Mouse (Mus musculus): ENCODE measurements around the gene Olfr1205. TPM values are rescaled to one million over a fixed set of nuclear protein-coding genes. Genes with fewer than 3 reads are reported as not detected.

Gene Olfr1205
- not detected for total RNA-seq (2022)

GRCm38 (mm10) chr2:88829437-88829836, at the start of gene Olfr1205:
Olfr1205 (plus strand) TSS chr2:88829737.
- no peak for DNase-seq

GRCm38 (mm10) chr2:88792736-88793135, 36.8 kb upstream of the Olfr1205 start, which contains the start of gene Olfr1201:
Olfr1201 (plus strand) TSS chr2:88793036.
- no peak for DNase-seq

GRCm38 (mm10) chr2:88814196-88814595, 15.3 kb upstream of the Olfr1205 start, which contains the start of gene Olfr1202:
Olfr1202 (plus strand) TSS chr2:88814496.
- no peak for DNase-seq

- no peak for DNase-seq
These were observed 8.9 kb downstream of the Olfr1205 start for GRCm38 (mm10) chr2:88838477-88838876.

GRCm38 (mm10) chr2:88848992-88849391, 19.5 kb downstream of the Olfr1205 start, which contains the start of gene Olfr1204:
Olfr1204 (plus strand) TSS chr2:88849292.
- DNase-seq: no peak

- no peak for DNase-seq
These were observed 33.4 kb downstream of the Olfr1205 start, which contains the start of gene Olfr1206 for GRCm38 (mm10) chr2:88862931-88863330. Olfr1206 (plus strand) TSS chr2:88863231.

Other genes with a start within 250 kb of the Olfr1205 start
- gene Olfr1189, start 243.3 kb upstream of the Olfr1205 start, total RNA-seq (2022): not detected
- gene Olfr1191-ps1, start 189.2 kb upstream of the Olfr1205 start, total RNA-seq (2022): not detected
- not detected for gene Olfr1192-ps1, start 181.2 kb upstream of the Olfr1205 start, total RNA-seq (2022)
- gene Olfr1193, start 154.1 kb upstream of the Olfr1205 start, total RNA-seq (2022): not detected
- gene Olfr1195, start 140.6 kb upstream of the Olfr1205 start, total RNA-seq (2022): not detected
- gene Olfr1196, start 125.1 kb upstream of the Olfr1205 start, total RNA-seq (2022): not detected
- not detected for gene Olfr1197, start 97.4 kb upstream of the Olfr1205 start, total RNA-seq (2022)
- not detected for gene Olfr1198, start 78.4 kb upstream of the Olfr1205 start, total RNA-seq (2022)
- not detected for gene Olfr1199, start 69.3 kb upstream of the Olfr1205 start, total RNA-seq (2022)
- gene Olfr1200, start 59.2 kb upstream of the Olfr1205 start, total RNA-seq (2022): not detected
- gene Olfr1201, start 36.7 kb upstream of the Olfr1205 start, total RNA-seq (2022): not detected
- not detected for gene Olfr1202, start 15.2 kb upstream of the Olfr1205 start, total RNA-seq (2022)
- gene Olfr1204, start 19.6 kb downstream of the Olfr1205 start, total RNA-seq (2022): not detected
- gene Olfr1206, start 33.5 kb downstream of the Olfr1205 start, total RNA-seq (2022): not detected
- gene Olfr1208, start 72.6 kb downstream of the Olfr1205 start, total RNA-seq (2022): not detected
- gene Olfr1209, start 85.4 kb downstream of the Olfr1205 start, total RNA-seq (2022): not detected
- gene Olfr1211, start 108.4 kb downstream of the Olfr1205 start, total RNA-seq (2022): not detected
- not detected for gene Olfr1212, start 124.2 kb downstream of the Olfr1205 start, total RNA-seq (2022)
- not detected for gene Gm13762, start 150.5 kb downstream of the Olfr1205 start, total RNA-seq (2022)
- gene Olfr1214, start 162.9 kb downstream of the Olfr1205 start, total RNA-seq (2022): not detected
- not detected for gene Olfr1215, start 177.2 kb downstream of the Olfr1205 start, total RNA-seq (2022)
- not detected for gene Olfr1216, start 188.6 kb downstream of the Olfr1205 start, total RNA-seq (2022)
- gene Olfr1217, start 202.3 kb downstream of the Olfr1205 start, total RNA-seq (2022): not detected
- not detected for gene Olfr1218, start 231.4 kb downstream of the Olfr1205 start, total RNA-seq (2022)